Mouse (Mus musculus): Measurements from ENCODE around the gene Gpx7.
"Not testable (repeated sequence)": the region's sequence is repeated elsewhere in the genome, so short reads cannot be mapped to it uniquely, and the experiment has no call there.

Gpx7 gene

DNA sequence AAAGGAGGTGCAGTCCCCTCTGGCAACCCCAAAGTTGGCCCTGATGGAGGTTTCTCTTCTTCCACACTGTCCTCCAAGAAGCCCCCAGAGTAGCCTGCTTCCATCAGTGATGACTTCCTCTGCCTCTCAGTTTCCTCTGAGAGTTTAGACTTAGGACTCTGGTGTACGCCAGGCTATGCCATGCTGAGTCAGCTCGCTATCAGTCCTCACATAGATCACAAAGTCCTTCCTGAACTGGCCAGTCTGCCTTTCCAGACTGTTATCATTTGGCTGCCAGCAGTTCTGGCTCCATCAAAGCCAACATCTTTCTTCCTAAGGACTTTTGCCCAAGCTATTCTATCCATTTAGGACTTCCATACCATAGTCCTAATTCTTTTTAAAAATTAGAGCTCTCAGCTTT lies 14.2 kb downstream of the Gpx7 start:
- DNase-seq (ENCODE audit: inconsistent age in 2 of 2, low spot score in 1 of 2) = no peak

GRCm38 (mm10) chr4:108391124-108391523 lies 15.6 kb downstream of the Gpx7 start:
- DNase-seq (ENCODE audit: inconsistent age in 2 of 2, low spot score in 1 of 2) = peak in 1 of 2 experiments; percentile 54

- DNase-seq (ENCODE audit: inconsistent age in 2 of 2, low spot score in 1 of 2) = no peak
These were observed 18.0 kb downstream of the Gpx7 start for GRCm38 (mm10) chr4:108388741-108389140.

DNA sequence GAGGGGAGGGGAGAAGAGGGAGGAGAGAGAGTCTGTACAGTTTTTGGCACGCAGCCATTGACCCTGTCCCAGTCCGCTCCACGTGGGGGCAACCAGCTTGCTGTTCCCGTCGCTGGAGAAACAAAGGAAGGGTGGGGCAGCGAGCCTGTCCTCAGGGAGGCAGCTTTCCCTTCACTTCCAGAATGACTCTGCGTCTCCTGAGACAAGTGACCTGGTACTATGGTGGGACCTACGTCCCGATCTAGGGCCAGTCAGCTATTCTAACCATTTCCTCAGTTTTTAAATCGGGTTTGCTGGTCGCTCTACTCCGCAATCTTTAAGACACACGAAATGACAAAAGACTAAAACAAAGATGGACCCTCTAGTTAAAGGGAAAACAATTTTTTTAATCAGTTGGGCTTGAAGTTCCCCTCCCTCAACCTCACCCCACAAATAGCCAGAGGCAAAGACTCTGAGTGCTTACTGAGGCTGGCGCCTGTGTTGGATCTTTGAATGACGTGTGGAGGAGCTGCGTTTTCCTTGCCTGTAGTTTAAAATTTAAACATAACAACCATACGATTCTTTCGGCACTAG lies 19.0 kb downstream of the Gpx7 start:
- peak; percentile 52 to 82 for DNase-seq (ENCODE audit: inconsistent age in 2 of 2, low spot score in 1 of 2)

DNA sequence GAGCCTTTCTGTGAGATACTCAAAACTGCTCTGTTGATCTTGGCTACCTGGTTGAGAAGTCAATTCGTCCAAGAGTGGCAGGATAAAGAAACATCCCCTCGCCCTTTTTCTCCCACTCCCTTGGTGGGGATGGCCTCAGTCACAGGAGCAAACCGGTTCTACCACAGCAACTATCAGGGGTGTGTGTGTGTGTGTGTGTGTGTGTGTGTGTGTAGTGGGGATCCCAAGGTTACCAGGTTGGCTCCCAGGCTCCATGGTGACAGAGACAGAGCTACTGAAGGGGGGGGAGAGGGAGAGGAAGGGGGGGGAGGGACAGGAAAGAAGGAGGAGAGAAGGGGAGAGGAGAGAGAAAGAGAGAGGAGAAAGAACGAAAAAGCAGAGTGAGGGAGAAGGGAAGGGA lies 19.7 kb downstream of the Gpx7 start:
- peak in 1 of 2 experiments; percentile 43 for DNase-seq (ENCODE audit: inconsistent age in 2 of 2, low spot score in 1 of 2)

DNA sequence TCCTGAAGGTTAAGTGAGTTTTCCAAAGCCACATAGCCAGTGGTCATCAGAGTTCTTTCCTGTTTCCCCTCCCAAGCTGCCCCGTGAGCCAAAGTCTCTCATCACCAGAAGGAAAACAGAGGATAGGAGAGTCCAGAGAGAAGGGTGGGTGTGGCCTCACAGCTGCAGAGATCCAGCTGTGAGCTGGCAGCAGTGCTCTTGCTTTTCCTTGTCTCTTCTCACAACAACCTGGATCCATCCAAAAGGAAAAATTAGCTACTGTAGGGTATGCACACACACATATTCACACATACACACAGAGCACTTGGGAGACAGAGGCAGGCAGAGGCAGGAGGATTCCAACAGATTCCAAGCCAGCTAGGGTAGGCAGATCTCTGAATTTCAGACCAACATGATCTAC lies 20.7 kb downstream of the Gpx7 start:
- no peak for DNase-seq (ENCODE audit: inconsistent age in 2 of 2, low spot score in 1 of 2)

- DNase-seq (ENCODE audit: inconsistent age in 2 of 2, low spot score in 1 of 2) = peak in 1 of 2 experiments; percentile 44
These were observed 23.5 kb downstream of the Gpx7 start, which contains the start of gene Shisal2a for GRCm38 (mm10) chr4:108383183-108383714. Gene Shisal2a, minus strand, starts transcription at chr4:108383349.

DNA sequence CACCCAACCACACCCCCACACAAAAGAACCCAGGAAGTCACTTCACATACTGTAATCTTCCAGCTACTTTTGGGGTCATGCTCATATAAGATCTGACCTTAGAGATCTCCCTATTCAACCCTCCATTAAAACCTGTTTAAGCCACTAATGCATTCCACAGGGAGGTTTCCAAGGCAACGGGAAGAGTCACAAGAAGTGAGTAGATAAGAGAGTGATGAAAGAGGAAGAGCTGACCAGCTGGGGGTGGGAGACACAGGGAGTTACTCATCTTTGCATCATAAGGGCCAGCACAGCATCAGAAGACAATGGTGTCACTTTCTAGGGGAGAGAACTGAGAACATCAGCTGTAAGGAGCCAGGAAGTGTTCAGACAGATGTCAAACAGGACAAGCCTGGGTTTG lies 26.6 kb downstream of the Gpx7 start:
- DNase-seq (ENCODE audit: inconsistent age in 2 of 2, low spot score in 1 of 2) = peak in 1 of 2 experiments; percentile 39

DNA sequence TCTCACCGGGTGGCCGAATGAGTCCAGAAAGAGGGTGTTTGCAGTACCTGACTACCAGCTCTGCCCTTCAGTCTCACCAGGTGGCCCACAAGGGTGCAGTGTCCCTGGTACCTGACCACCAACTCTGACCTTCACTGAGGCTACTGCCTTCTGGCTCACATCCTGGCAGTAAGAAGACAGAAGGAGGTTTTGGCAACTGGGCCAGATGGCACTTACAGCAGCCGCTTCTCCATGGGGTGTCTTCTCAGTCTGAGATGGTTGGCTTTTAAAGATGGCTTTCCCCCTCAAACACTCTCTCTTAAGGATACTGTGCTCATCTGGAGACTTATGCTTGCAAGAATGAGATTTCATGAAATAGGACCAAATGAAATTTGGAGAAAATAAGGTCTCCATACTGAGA lies 27.3 kb downstream of the Gpx7 start:
- no peak for DNase-seq (ENCODE audit: inconsistent age in 2 of 2, low spot score in 1 of 2)

DNA sequence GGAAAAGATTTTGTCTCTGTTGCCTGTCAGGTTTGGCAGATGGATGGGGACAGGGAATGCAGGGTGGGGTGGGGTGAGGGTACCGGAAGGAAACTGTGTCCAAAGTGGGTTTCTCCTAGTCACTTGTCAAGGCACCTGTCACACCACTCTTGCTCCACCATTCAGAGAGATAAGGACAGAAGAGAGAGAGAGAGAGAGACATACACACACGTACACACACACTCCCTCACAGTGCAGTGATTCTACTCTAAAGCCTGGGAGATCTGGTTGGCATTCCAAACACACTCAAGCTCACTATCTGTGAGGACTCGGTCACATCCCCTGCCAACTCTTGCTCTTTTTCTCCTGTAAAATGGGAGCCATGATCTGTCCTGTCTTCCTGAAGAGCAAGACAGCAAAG lies 34.6 kb downstream of the Gpx7 start:
- DNase-seq (ENCODE audit: inconsistent age in 2 of 2, low spot score in 1 of 2) = no peak

DNA sequence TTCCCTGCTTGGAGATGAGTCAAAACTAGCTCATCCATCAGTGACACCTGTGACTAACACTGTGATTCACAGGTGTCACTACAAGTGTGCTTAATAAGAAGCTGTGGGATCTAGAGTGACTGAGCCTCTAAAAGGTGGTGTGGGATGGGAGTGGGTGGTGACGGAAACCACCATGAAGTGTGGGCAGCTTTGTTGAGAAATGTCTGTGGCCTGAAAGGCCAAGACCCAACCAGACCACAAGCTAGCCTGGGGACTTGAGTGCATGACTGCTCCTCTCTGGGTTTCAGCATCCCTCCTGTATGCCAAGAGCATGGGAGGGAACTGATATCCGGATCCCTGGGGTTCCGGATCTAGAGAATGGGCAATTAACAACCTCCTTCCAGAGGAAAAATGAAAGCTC lies 35.3 kb downstream of the Gpx7 start:
- no peak for DNase-seq (ENCODE audit: inconsistent age in 2 of 2, low spot score in 1 of 2)

DNA sequence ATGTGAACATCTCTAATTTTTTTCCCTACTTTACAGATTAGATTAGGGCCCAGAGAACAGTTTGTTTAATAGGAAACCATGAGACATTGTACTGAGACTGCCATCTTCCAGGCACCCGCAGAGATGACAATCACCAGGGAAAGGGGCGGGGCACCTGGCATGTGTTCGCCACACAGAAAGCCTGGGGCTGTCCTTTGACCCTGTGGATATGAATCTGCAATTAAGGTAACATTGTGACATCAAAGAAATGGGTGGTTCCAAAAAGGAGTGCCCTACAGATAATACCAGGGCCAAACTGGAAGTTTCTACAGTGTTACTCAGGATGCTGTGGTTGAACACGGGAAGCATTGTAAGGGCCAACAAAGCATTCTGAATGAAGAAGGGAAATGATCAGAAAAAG lies 36.4 kb downstream of the Gpx7 start:
- peak in 1 of 2 experiments; percentile 30 for DNase-seq (ENCODE audit: inconsistent age in 2 of 2, low spot score in 1 of 2)

DNA sequence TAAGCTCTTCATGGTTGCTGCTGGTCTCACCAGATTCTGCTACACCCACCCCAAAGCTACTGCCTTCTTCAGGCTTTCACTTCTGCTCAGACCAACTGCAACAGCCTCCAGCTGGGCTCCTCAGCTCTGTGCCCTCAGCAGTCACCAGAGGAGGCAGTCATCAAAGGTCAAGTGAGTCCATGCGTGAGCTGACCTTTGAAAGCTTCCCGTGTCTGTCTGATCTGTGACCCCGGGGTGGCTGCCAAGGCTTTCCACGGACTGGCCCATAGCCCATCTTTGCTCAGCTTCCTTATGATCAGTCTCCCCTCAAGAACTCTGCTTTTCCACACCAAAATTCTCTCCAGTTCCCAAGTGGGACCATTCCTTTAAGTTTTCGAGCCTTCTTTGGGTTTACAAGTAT lies 37.5 kb downstream of the Gpx7 start:
- DNase-seq (ENCODE audit: inconsistent age in 2 of 2, low spot score in 1 of 2) = peak in 1 of 2 experiments; percentile 55

DNA sequence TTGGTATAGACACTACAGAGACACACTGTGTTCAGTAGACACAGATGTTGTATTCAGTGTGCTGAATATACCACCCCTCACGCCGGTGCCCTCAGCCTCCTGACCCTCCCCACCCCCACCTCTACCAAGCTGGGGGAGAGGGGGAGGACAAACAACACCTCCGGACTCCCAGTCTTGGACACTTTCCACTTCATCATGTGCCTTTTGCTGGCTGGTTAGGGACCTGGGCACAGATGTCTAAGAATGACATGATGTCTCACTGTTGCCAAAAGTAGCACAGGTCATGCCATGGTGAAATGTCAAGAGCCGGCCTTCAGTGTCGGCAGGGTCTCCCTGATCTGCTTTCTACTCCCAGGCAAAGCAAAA lies 42.7 kb downstream of the Gpx7 start:
- DNase-seq (ENCODE audit: inconsistent age in 2 of 2, low spot score in 1 of 2) = peak; percentile 36 to 64

DNA sequence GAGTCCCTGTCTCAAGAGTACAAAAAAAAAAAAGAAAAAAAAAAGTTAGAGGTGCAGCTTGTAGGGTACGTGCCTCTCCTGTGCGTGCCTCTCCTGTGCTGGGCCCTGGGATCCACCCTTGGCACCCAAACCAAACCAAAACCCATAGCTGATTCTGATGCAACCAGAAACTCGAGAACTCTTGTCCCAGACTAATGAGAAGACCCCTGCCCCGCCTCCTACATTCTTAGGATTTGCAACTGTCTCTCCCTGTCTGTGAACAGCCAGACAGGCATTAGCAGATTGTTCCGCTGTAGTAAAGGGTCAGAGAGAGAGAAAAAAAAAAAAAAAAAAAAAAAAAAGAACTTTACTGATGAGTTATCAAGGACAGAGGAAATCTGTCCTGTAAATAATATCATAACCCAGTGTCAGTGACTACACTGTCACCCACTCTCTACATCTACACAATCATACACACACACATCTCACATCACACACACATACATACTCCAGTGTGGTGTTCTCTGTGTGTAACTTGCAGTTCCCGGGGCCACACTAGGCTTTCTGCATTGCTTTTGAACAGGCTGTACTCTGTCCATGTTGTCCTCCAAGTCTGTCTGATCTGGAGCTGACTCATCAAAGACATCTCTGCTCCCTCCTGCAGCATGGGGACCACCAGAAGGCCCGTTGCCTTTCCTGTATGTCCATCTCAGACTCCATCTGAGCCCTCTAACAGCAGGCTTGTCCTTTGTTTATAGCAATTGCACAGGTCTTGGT lies 43.2 kb downstream of the Gpx7 start:
- peak in 1 of 2 experiments; percentile 66 for DNase-seq (ENCODE audit: inconsistent age in 2 of 2, low spot score in 1 of 2)

- peak; percentile 45 to 57 for DNase-seq (ENCODE audit: inconsistent age in 2 of 2, low spot score in 1 of 2)
These were observed 44.2 kb downstream of the Gpx7 start for GRCm38 (mm10) chr4:108362321-108363261.

GRCm38 (mm10) chr4:108360136-108361055 lies 46.4 kb downstream of the Gpx7 start:
- peak; percentile 28 to 58 for DNase-seq (ENCODE audit: inconsistent age in 2 of 2, low spot score in 1 of 2)

GRCm38 (mm10) chr4:108358498-108358897 lies 48.3 kb downstream of the Gpx7 start:
- DNase-seq (ENCODE audit: inconsistent age in 2 of 2, low spot score in 1 of 2) = no peak

DNA sequence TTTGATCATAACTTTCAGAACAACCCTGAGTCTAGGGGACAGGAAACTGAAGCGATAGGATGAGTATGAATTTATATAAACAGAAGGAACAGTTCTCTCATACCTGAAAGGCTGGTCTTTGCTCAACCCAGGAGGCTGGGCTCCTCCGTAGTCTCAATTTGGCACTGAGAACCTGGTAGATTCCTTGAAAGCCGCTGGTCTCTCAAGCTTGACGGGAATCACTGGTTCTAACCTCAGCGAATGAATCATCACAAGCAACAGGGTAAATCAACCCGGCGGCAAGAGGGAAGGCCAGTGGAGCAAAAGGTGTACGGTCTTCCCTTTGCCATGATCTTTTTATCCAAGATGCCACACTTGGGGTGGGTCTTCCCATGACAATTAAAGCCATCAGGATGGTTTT lies 49.3 kb downstream of the Gpx7 start:
- no peak for DNase-seq (ENCODE audit: inconsistent age in 2 of 2, low spot score in 1 of 2)

- not testable (repeated sequence) for DNase-seq (ENCODE audit: inconsistent age in 2 of 2, low spot score in 1 of 2)
These were observed 53.2 kb downstream of the Gpx7 start for GRCm38 (mm10) chr4:108353591-108353990.

All from adrenal gland, adult (tissue).